Mouse (Mus musculus): ENCODE results near the gene 1700061G19Rik. TPM values are rescaled to one million over a fixed set of nuclear protein-coding genes. Genes with fewer than 3 reads are reported as not detected.

1700061G19Rik gene
- polyA plus RNA-seq, 1 experiment = 8.0 TPM

- Histone ChIP-seq H3K27ac (ENCODE audit: insufficient read depth, low read length) (peak overlapping the region; percentile 74; the same call in 1 of the 2 replicates), H3K27me3 (ENCODE audit: control insufficient read depth, insufficient read depth, low read length, poor library complexity, severe bottlenecking) (no peaks in the 10 kb centered on the region), H3K9ac (ENCODE audit: low read depth, poor library complexity, severe bottlenecking) (no peak overlapping the region; the same call in 1 of the 2 replicates), H3K4me3 (ENCODE audit: low read depth, low read length) (no peak overlapping the region), H3K4me1 (ENCODE audit: control insufficient read depth, insufficient read depth, low read length) (peaks cover 3% of the 10 kb centered on the region), H3K36me3 (ENCODE audit: control insufficient read depth, insufficient read depth, low read length, poor library complexity, severe bottlenecking) (no peaks in the 10 kb centered on the region), H3K9me3 (replicated peaks; ENCODE audit: control insufficient read depth, insufficient read depth, low read length, poor library complexity, severe bottlenecking) (no peaks in the 10 kb centered on the region)
- TF ChIP-seq CTCF (IDR thresholded peaks at IDR 0.05; ENCODE audit: low read depth, low read length) (no peak), EP300 (IDR thresholded peaks at IDR 0.05; ENCODE audit: insufficient read depth, low read depth, low read length) (no peak), POLR2A (IDR thresholded peaks at IDR 0.05; ENCODE audit: insufficient read depth, low read length) (no peak)
Observed at GRCm38 (mm10) chr17:56858922-56859321, 16.4 kb upstream of the 1700061G19Rik start.

- H3K36me3 ChIP-seq (ENCODE audit: control insufficient read depth, insufficient read depth, low read length, poor library complexity, severe bottlenecking) = no peaks in the 10 kb centered on the region
- TF ChIP-seq POLR2A (IDR thresholded peaks at IDR 0.05; ENCODE audit: insufficient read depth, low read length) (no peak), EP300 (IDR thresholded peaks at IDR 0.05; ENCODE audit: insufficient read depth, low read depth, low read length) (no peak), CTCF (IDR thresholded peaks at IDR 0.05; ENCODE audit: low read depth, low read length) (no peak)
- peak overlapping the region; percentile 19; the same call in 1 of the 2 replicates for H3K4me3 ChIP-seq (ENCODE audit: low read depth, low read length)
- H3K27ac ChIP-seq (ENCODE audit: insufficient read depth, low read length) = peak overlapping the region; percentile 56
- H3K4me1 ChIP-seq (ENCODE audit: control insufficient read depth, insufficient read depth, low read length) = peaks cover 4% of the 10 kb centered on the region
- H3K9ac ChIP-seq (ENCODE audit: low read depth, poor library complexity, severe bottlenecking) = 0 out of 2 replicates have a peak overlapping the region, but pooled peaks have one; percentile 9
- no peaks in the 10 kb centered on the region for H3K27me3 ChIP-seq (ENCODE audit: control insufficient read depth, insufficient read depth, low read length, poor library complexity, severe bottlenecking)
- H3K9me3 ChIP-seq (replicated peaks; ENCODE audit: control insufficient read depth, insufficient read depth, low read length, poor library complexity, severe bottlenecking) = no peaks in the 10 kb centered on the region
Observed at GRCm38 (mm10) chr17:56861197-56861596, 14.1 kb upstream of the 1700061G19Rik start.

- Histone ChIP-seq H3K27ac (ENCODE audit: insufficient read depth, low read length) (peak overlapping the region; percentile 51), H3K36me3 (ENCODE audit: control insufficient read depth, insufficient read depth, low read length, poor library complexity, severe bottlenecking) (no peaks in the 10 kb centered on the region), H3K9me3 (replicated peaks; ENCODE audit: control insufficient read depth, insufficient read depth, low read length, poor library complexity, severe bottlenecking) (peaks cover 17% of the 10 kb centered on the region), H3K9ac (ENCODE audit: low read depth, poor library complexity, severe bottlenecking) (no peak overlapping the region), H3K27me3 (ENCODE audit: control insufficient read depth, insufficient read depth, low read length, poor library complexity, severe bottlenecking) (no peaks in the 10 kb centered on the region), H3K4me1 (ENCODE audit: control insufficient read depth, insufficient read depth, low read length) (peaks cover 5% of the 10 kb centered on the region), H3K4me3 (ENCODE audit: low read depth, low read length) (peak overlapping the region; percentile 28; the same call in 1 of the 2 replicates)
- TF ChIP-seq EP300 (IDR thresholded peaks at IDR 0.05; ENCODE audit: insufficient read depth, low read depth, low read length) = no peak
- TF ChIP-seq POLR2A (IDR thresholded peaks at IDR 0.05; ENCODE audit: insufficient read depth, low read length) = no peak
- TF ChIP-seq CTCF (IDR thresholded peaks at IDR 0.05; ENCODE audit: low read depth, low read length) = no peak
Observed at GRCm38 (mm10) chr17:56866071-56866470, 9.2 kb upstream of the 1700061G19Rik start.

- Histone ChIP-seq H3K36me3 (ENCODE audit: control insufficient read depth, insufficient read depth, low read length, poor library complexity, severe bottlenecking) (no peaks in the 10 kb centered on the region), H3K4me1 (ENCODE audit: control insufficient read depth, insufficient read depth, low read length) (peaks cover 14% of the 10 kb centered on the region), H3K4me3 (ENCODE audit: low read depth, low read length) (no peak overlapping the region), H3K9me3 (replicated peaks; ENCODE audit: control insufficient read depth, insufficient read depth, low read length, poor library complexity, severe bottlenecking) (peaks cover 17% of the 10 kb centered on the region), H3K27ac (ENCODE audit: insufficient read depth, low read length) (peak overlapping the region; percentile 99), H3K9ac (ENCODE audit: low read depth, poor library complexity, severe bottlenecking) (no peak overlapping the region), H3K27me3 (ENCODE audit: control insufficient read depth, insufficient read depth, low read length, poor library complexity, severe bottlenecking) (no peaks in the 10 kb centered on the region)
- TF ChIP-seq EP300 (IDR thresholded peaks at IDR 0.05; ENCODE audit: insufficient read depth, low read depth, low read length) (peak; percentile 98), CTCF (IDR thresholded peaks at IDR 0.05; ENCODE audit: low read depth, low read length) (no peak)
Observed at GRCm38 (mm10) chr17:56869481-56869977, 5.7 kb upstream of the 1700061G19Rik start.

GRCm38 (mm10) chr17:56870287-56870953 is 4.9 kb upstream of the 1700061G19Rik start:
- Histone ChIP-seq H3K27ac (ENCODE audit: insufficient read depth, low read length) (peak overlapping the region; percentile 99), H3K36me3 (ENCODE audit: control insufficient read depth, insufficient read depth, low read length, poor library complexity, severe bottlenecking) (no peaks in the 10 kb centered on the region), H3K4me1 (ENCODE audit: control insufficient read depth, insufficient read depth, low read length) (peaks cover 14% of the 10 kb centered on the region), H3K9ac (ENCODE audit: low read depth, poor library complexity, severe bottlenecking) (peak overlapping the region; percentile 52), H3K27me3 (ENCODE audit: control insufficient read depth, insufficient read depth, low read length, poor library complexity, severe bottlenecking) (no peaks in the 10 kb centered on the region), H3K4me3 (ENCODE audit: low read depth, low read length) (no peak overlapping the region; the same call in 1 of the 2 replicates), H3K9me3 (replicated peaks; ENCODE audit: control insufficient read depth, insufficient read depth, low read length, poor library complexity, severe bottlenecking) (peaks cover 17% of the 10 kb centered on the region)
- TF ChIP-seq EP300 (IDR thresholded peaks at IDR 0.05; ENCODE audit: insufficient read depth, low read depth, low read length) (0 out of 2 replicates have a peak, but pooled peaks have one; percentile 10), CTCF (IDR thresholded peaks at IDR 0.05; ENCODE audit: low read depth, low read length) (no peak)

- H3K4me3 ChIP-seq (ENCODE audit: low read depth, low read length) = no peak overlapping the region
- no peaks in the 10 kb centered on the region for H3K27me3 ChIP-seq (ENCODE audit: control insufficient read depth, insufficient read depth, low read length, poor library complexity, severe bottlenecking)
- H3K9ac ChIP-seq (ENCODE audit: low read depth, poor library complexity, severe bottlenecking) = no peak overlapping the region
- H3K27ac ChIP-seq (ENCODE audit: insufficient read depth, low read length) = peak overlapping the region; percentile 49
- no peaks in the 10 kb centered on the region for H3K36me3 ChIP-seq (ENCODE audit: control insufficient read depth, insufficient read depth, low read length, poor library complexity, severe bottlenecking)
- no peak for TF ChIP-seq EP300 (IDR thresholded peaks at IDR 0.05; ENCODE audit: insufficient read depth, low read depth, low read length)
- TF ChIP-seq POLR2A (IDR thresholded peaks at IDR 0.05; ENCODE audit: insufficient read depth, low read length) = no peak
- TF ChIP-seq CTCF (IDR thresholded peaks at IDR 0.05; ENCODE audit: low read depth, low read length) = no peak
- H3K9me3 ChIP-seq (replicated peaks; ENCODE audit: control insufficient read depth, insufficient read depth, low read length, poor library complexity, severe bottlenecking) = peaks cover 15% of the 10 kb centered on the region
- H3K4me1 ChIP-seq (ENCODE audit: control insufficient read depth, insufficient read depth, low read length) = peaks cover 16% of the 10 kb centered on the region
Observed at GRCm38 (mm10) chr17:56871767-56872166, 3.5 kb upstream of the 1700061G19Rik start.
